Mouse (Mus musculus) forebrain, embryonic 16.5 days (tissue): Measurements from ENCODE around the gene Osbp. TPM values are rescaled to one million over a fixed set of nuclear protein-coding genes. Genes with fewer than 3 reads are reported as not detected.

ENCODE experiments used
- ATAC-seq: fragments of 200-750 bp; cut with Nextera tagmentation; 2 replicates; pipeline ENCODE4 v1.8.0; 2017; ENCODE audit warnings: mild to moderate bottlenecking, moderate library complexity
- H3K27ac ChIP-seq: fragments of 300-500 bp; sonication (generic); 2 replicates; pipeline ENCODE4 v1.5.1; 2014; ENCODE audit warnings: low read length, control low read depth
- H3K27me3 ChIP-seq: fragments of 300-500 bp; sonication (generic); replicated peaks from 2 replicates; pipeline ENCODE4 v1.6.1; 2014; ENCODE audit warnings: low read length; ENCODE audit not compliant: control insufficient read depth, insufficient read depth
- H3K36me3 ChIP-seq: fragments of 300-500 bp; sonication (generic); 2 replicates; pipeline ENCODE4 v1.6.1; 2014; ENCODE audit not compliant: control insufficient read depth, insufficient read depth
- H3K4me1 ChIP-seq: fragments of 300-500 bp; sonication (generic); replicated peaks from 2 replicates; pipeline ENCODE4 v1.6.1; 2014; ENCODE audit warnings: low read length; ENCODE audit not compliant: control insufficient read depth, insufficient read depth
- H3K4me2 ChIP-seq: fragments of 300-500 bp; sonication (generic); 2 replicates; pipeline ENCODE4 v1.6.1; 2014; ENCODE audit warnings: mild to moderate bottlenecking, low read length, control low read depth
- H3K4me3 ChIP-seq: fragments of 300-500 bp; sonication (generic); replicated peaks from 2 replicates; pipeline ENCODE4 v1.5.1; 2014; ENCODE audit warnings: mild to moderate bottlenecking, low read length, control low read depth
- H3K9ac ChIP-seq: fragments of 300-500 bp; sonication (generic); replicated peaks from 2 replicates; pipeline ENCODE4 v1.6.1; 2014; ENCODE audit warnings: low read depth, low read length, control low read depth
- H3K9me3 ChIP-seq: fragments of 300-500 bp; sonication (generic); 2 replicates; pipeline ENCODE4 v1.6.1; 2016; ENCODE audit warnings: low read length; ENCODE audit not compliant: control insufficient read depth
- WGBS: fragments of 180-500 bp; shearing (Covaris S2); extraction: QIAGEN DNeasy Blood & Tissue Kit; methylation state at CpG from one replicate; pipeline ENCODE4 v1.1.7; 2014; 5-methylcytosine and 5-hydroxymethylcytosine counted together
- polyA plus RNA-seq: library from polyadenylated mRNA; unstranded; fragments of >200 nt; fragmentation: Nextera tagmentation; extraction: Ambion mirVana; gene quantifications from 2 replicates; pipeline ENCODE4 v1.2.1, GENCODE M21; 2015

Gene Osbp
- polyA plus RNA-seq, 1 experiment from 2014 or later: 4.3 TPM

GRCm38 (mm10) chr19:12008410-12009380, 43.0 kb downstream of the Osbp start:
- H3K4me1 ChIP-seq: peaks cover 16% of the 10 kb centered on the region
- H3K9me3 ChIP-seq: no peaks in the 10 kb centered on the region
- H3K4me3 ChIP-seq: no peak overlapping the region; the same call in 1 of the 2 replicates
- 0 out of 2 replicates have a peak overlapping the region, but pooled peaks have one; percentile 9 for H3K4me2 ChIP-seq
- H3K27ac ChIP-seq: no peak overlapping the region
- ATAC-seq: no peak
- no peaks in the 10 kb centered on the region for H3K27me3 ChIP-seq
- H3K9ac ChIP-seq: no peak overlapping the region
- 21% methylated on average over 17 of the region's 17 CpGs for WGBS
- no peaks in the 10 kb centered on the region for H3K36me3 ChIP-seq

GRCm38 (mm10) chr19:12009501-12010280, 44.0 kb downstream of the Osbp start:
- WGBS: 1% methylated on average over 24 of the region's 24 CpGs
- peak; percentile 11 for ATAC-seq
- H3K9ac ChIP-seq: peak overlapping the region; percentile 93

DNA sequence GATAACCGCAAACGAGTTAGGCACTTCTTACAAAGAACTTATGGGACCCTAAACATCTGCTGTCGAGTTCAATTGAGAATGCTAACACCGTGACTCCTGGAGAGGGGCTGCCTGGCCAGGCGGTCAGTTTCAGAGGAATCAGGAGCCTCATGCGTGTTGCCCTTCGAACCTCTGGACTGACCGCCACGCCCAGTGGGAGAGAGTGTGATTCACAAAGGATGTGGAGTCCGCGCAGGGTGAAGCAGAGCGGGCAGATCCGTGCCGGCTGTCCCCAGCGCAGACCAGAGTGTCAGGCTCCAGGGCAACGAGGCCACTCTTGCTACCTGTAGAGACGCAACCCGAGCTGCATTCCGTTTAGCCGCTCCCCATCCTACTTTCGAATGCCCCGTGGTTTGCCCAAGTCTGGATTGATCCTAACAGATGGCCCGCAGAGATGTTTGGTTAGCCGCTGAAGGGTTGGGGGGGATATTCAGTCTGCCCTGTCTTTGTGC, 44.6 kb downstream of the Osbp start:
- WGBS: 0% methylated on average over 24 of the region's 24 CpGs
- H3K4me1 ChIP-seq: peaks cover 10% of the 10 kb centered on the region; the same call in 1 of the 2 replicates
- H3K27ac ChIP-seq: peak overlapping the region; percentile 96
- no peaks in the 10 kb centered on the region for H3K27me3 ChIP-seq
- H3K9ac ChIP-seq: peak overlapping the region; percentile 93
- peak; percentile 7 for ATAC-seq
- H3K36me3 ChIP-seq: no peaks in the 10 kb centered on the region
- H3K4me3 ChIP-seq: peak overlapping the region; percentile 71
- no peaks in the 10 kb centered on the region for H3K9me3 ChIP-seq
- peak overlapping the region; percentile 75 for H3K4me2 ChIP-seq

More at GRCm38 (mm10) chr19:12009501-12010280, 44.0 kb downstream of the Osbp start:
- no peaks in the 10 kb centered on the region for H3K36me3 ChIP-seq
- no peaks in the 10 kb centered on the region for H3K27me3 ChIP-seq
- H3K27ac ChIP-seq: peak overlapping the region; percentile 96
- peak overlapping the region; percentile 75 for H3K4me2 ChIP-seq
- H3K4me1 ChIP-seq: peaks cover 11% of the 10 kb centered on the region
- H3K9me3 ChIP-seq: no peaks in the 10 kb centered on the region
- H3K4me3 ChIP-seq: peak overlapping the region; percentile 71

- peak overlapping the region; percentile 71 for H3K4me3 ChIP-seq
- peak overlapping the region; percentile 75 for H3K4me2 ChIP-seq
- peak; percentile 59 for ATAC-seq
- no peaks in the 10 kb centered on the region for H3K9me3 ChIP-seq
- H3K27me3 ChIP-seq: no peaks in the 10 kb centered on the region
- under 1% methylated on average over 26 of the region's 26 CpGs for WGBS
- no peaks in the 10 kb centered on the region for H3K36me3 ChIP-seq
- H3K27ac ChIP-seq: peak overlapping the region; percentile 96
- H3K9ac ChIP-seq: peak overlapping the region; percentile 93
- H3K4me1 ChIP-seq: peaks cover 10% of the 10 kb centered on the region; the same call in 1 of the 2 replicates
Observed at GRCm38 (mm10) chr19:12010916-12011559, 45.3 kb downstream of the Osbp start.

DNA sequence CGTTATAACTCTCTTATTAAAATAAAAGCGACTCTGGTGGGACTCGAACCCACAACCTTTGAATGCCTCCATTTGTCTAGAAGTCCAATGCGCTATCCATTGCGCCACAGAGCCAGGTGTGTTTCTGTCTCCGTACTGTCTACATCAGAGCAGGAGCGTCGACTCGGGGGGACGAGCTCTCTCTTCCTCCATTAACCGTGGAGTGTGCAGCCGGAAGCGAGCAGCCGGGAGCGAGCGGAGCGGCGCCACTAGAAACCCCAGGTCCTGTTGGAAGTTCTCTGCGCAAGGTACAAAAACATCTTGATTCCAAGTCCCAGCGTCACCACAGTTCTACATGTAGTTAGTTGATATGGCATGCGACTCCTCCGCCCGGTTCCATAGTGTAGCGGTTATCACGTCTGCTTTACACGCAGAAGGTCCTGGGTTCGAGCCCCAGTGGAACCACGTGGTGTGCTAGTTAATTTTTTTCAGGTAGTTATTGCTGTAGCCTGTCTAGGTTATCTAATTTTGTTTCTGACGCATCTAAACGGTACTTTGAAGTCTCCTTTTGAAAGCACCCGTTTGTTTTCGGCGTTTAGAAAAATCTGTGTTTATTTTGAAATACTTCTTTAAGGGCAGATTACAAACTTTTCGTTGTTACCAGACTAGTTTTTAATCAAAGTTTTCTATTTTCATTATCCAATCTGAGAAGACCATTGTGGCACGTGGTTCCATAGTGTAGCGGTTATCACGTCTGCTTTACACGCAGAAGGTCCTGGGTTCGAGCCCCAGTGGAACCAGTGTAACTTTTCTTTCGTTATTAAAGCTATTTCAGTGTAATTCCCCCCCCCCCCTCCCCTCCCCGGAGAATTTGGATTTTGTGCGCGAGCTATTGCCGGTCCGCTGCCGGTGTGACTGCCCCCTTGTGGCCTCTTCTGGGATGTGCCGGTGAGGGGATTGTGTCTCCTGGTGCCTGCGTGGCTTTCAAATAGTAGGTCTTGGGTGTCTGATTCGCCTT, 46.1 kb downstream of the Osbp start:
- no peaks in the 10 kb centered on the region for H3K36me3 ChIP-seq
- peak overlapping the region; percentile 52 for H3K9ac ChIP-seq
- under 1% methylated on average over 49 of the region's 49 CpGs for WGBS
- peak; percentile 76 for ATAC-seq
- no peaks in the 10 kb centered on the region for H3K27me3 ChIP-seq
- H3K4me3 ChIP-seq: peak overlapping the region; percentile 71
- no peaks in the 10 kb centered on the region for H3K9me3 ChIP-seq
- peaks cover 4% of the 10 kb centered on the region; the same call in 1 of the 2 replicates for H3K4me1 ChIP-seq
- H3K4me2 ChIP-seq: peak overlapping the region; percentile 75
- peak overlapping the region; percentile 82 for H3K27ac ChIP-seq

GRCm38 (mm10) chr19:12012615-12013014, 46.9 kb downstream of the Osbp start:
- H3K4me1 ChIP-seq: peaks cover 2% of the 10 kb centered on the region; the same call in 1 of the 2 replicates
- H3K9me3 ChIP-seq: no peaks in the 10 kb centered on the region
- H3K27me3 ChIP-seq: no peaks in the 10 kb centered on the region
- no peak overlapping the region for H3K27ac ChIP-seq
- ATAC-seq: no peak
- no peaks in the 10 kb centered on the region for H3K36me3 ChIP-seq
- H3K4me3 ChIP-seq: peak overlapping the region; percentile 71
- H3K4me2 ChIP-seq: peak overlapping the region; percentile 75
- WGBS: 1% methylated on average over 10 of the region's 10 CpGs
- H3K9ac ChIP-seq: no peak overlapping the region

DNA sequence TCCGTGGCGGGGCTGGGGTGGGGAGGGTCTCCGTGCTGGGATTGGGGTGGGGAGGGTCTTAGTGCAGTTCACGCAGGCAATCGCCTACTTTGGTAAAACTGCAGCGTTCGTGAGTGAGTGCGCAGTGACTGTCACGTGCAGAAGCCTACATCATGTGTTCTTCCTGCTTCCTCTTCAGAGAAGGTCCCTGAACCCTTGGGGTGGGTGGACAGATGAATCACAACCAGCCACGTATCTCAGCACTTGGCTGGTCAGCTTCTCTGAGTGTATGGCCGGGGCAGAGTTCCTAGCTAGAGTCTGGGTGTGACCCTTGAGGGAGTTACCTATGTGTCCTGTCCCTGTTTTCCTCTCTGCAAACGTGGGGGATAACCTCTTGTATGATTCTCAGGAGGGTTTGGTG, 47.5 kb downstream of the Osbp start:
- Histone ChIP-seq H3K4me1 (peaks cover 2% of the 10 kb centered on the region; the same call in 1 of the 2 replicates), H3K27ac (no peak overlapping the region), H3K4me2 (peak overlapping the region; percentile 75), H3K27me3 (no peaks in the 10 kb centered on the region), H3K36me3 (no peaks in the 10 kb centered on the region), H3K9me3 (no peaks in the 10 kb centered on the region), H3K4me3 (peak overlapping the region; percentile 71), H3K9ac (peak overlapping the region; percentile 22; the same call in 1 of the 2 replicates)
- whole genome bisulfite sequencing: 0% methylated on average over 10 of the region's 12 CpGs
- ATAC-seq: no peak

DNA sequence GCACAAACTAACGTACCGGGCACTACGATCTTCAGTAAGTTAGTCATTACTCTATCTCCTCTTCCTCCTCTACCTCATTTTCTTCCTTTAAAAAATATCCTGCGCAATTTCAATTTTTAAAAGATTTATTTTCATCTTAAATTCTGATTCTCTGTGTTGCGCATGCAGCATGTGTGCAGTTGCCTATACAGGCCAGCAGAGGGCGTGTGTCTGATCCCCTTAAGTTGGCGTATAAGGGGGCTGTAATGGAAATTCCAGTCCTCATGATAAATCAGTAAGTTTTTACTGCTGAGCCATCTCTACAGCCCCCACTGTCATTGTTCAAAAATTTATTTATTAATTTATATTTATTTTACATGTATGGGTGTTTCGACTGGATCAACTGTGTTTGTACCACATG, 50.0 kb downstream of the Osbp start:
- Histone ChIP-seq H3K27ac (no peak overlapping the region), H3K9me3 (no peaks in the 10 kb centered on the region), H3K9ac (no peak overlapping the region), H3K4me2 (no peak overlapping the region), H3K27me3 (no peaks in the 10 kb centered on the region), H3K4me1 (peaks cover 2% of the 10 kb centered on the region; the same call in 1 of the 2 replicates), H3K4me3 (no peak overlapping the region), H3K36me3 (no peaks in the 10 kb centered on the region)
- ATAC-seq: no peak
- WGBS: 72% methylated on average over 8 of the region's 8 CpGs
